Mouse (Mus musculus) cerebellum, adult 2 months (tissue): ENCODE measurements around the gene Cpn1.

Source experiments
- CTCF ChIP-seq: fragments of 200-500 bp; IDR thresholded peaks from 2 replicates; pipeline ENCODE4 v1.5.1; 2011; ENCODE audit warnings: low read depth, mild to moderate bottlenecking, control low read depth, low read length, moderate library complexity, borderline replicate concordance; ENCODE audit not compliant: insufficient read depth
- POLR2A ChIP-seq: fragments of 200-500 bp; IDR thresholded peaks from 2 replicates; pipeline ENCODE4 v1.6.1; 2011; ENCODE audit warnings: low read length, control low read depth, borderline replicate concordance; ENCODE audit not compliant: insufficient read depth

- no peak for TF ChIP-seq CTCF
- no peak for TF ChIP-seq POLR2A
These were observed 12.1 kb downstream of the Cpn1 start for GRCm38 (mm10) chr19:43974221-43974620.
